Mouse (Mus musculus) C2C12 (cell line): ENCODE measurements around the gene 1700030J22Rik.

Experiments
- CEBPB ChIP-seq: IDR thresholded peaks from one replicate; pipeline ENCODE4 v1.6.1; 2011; ENCODE audit warnings: low read depth, mild to moderate bottlenecking, control low read depth, moderate library complexity
- CTCF ChIP-seq: IDR thresholded peaks from one replicate; pipeline ENCODE4 v1.5.1; 2011; ENCODE audit not compliant: control insufficient read depth, insufficient read depth, insufficient read length
- MYOG ChIP-seq: IDR thresholded peaks from one replicate; pipeline ENCODE4 v1.6.1; 2011; ENCODE audit not compliant: control insufficient read depth, insufficient read length; ENCODE audit errors: extremely low read depth
- USF1 ChIP-seq: IDR thresholded peaks from one replicate; pipeline ENCODE4 v1.6.1; 2011; ENCODE audit warnings: low read depth, mild to moderate bottlenecking, control low read depth, moderate library complexity

DNA sequence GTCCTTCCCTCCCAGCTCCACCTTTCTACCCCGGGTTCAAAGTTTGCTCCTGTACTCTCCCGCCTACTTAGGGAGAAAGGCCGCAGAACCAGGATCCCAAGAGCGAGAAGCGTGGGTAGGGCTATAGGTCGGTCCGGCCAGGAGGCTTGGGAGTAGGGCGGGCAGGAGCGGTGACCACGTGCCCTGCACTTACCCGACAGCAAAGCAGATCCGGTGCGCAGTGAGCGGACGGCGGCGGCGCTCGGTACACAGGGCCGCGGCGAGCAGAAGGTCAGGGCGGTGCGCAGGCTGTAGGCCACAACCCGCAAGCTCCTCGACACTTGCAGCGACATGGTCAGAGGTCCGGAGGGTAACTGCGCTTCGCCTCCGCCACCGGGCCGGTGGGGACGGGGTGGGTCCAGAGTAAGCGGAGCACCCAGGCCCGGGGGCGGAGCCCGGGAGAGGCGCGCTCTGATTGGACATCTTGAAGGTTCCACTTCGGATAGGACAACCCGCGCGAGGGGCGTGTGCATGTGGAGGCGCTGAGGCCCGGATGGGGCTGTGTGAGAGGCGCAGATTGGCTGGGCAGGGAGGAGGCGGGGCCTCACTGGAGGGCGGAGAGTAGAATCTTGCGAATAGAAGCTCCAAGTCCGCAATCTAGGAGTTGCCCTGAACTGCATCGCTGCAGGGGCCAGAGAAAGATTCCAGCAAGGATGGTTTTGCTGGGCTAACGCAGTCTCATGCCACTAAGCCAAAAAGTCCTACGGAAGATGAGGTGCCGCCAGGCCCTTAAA, 14.5 kb upstream of the 1700030J22Rik start, which contains the start of gene Gcsh:
- TF ChIP-seq CTCF (no peak), USF1 (peak; percentile 75), MYOG (no peak), CEBPB (no peak)
